Mouse (Mus musculus) MEL (cell line): ENCODE data around the gene Secisbp2. TPM values are rescaled to one million over a fixed set of nuclear protein-coding genes. Genes with fewer than 3 reads are reported as not detected.

ENCODE experiments used
- DNase-seq: peaks from one replicate; pipeline ENCODE4 v3.0.0; 2011; ENCODE audit warnings: low read depth, low spot score
- H3K27ac ChIP-seq: 2 replicates; pipeline ENCODE4 v1.5.1; 2012; ENCODE audit warnings: low read depth, mild to moderate bottlenecking, control low read depth, low read length, moderate library complexity; ENCODE audit not compliant: control insufficient read depth
- H3K27me3 ChIP-seq, 2 experiments: fragments of 150-350 bp in 1 of 2; sonication (generic) in 1 of 2; 2 replicates each; pipeline ENCODE4 v1.6.1; 2012; ENCODE audit warnings: low read length in 2 of 2, mild to moderate bottlenecking in 2 of 2, improper control_type of control experiment in 1 of 2, moderate library complexity in 1 of 2; ENCODE audit not compliant: insufficient read depth in 2 of 2, control insufficient read depth in 1 of 2
- H3K36me3 ChIP-seq, 2 experiments: 2 replicates each; pipeline ENCODE4 v1.6.1; 2012 to 2014; ENCODE audit warnings: low read length in 2 of 2, improper control_type of control experiment in 1 of 2, inconsistent platforms in 1 of 2, mild to moderate bottlenecking in 1 of 2; ENCODE audit not compliant: insufficient read depth in 2 of 2, control insufficient read depth in 1 of 2
- H3K4me1 ChIP-seq, 2 experiments: fragments of 150-350 bp in 1 of 2; sonication (generic) in 1 of 2; 2 replicates each; pipeline ENCODE4 v1.6.1; 2012; ENCODE audit warnings: low read length in 2 of 2, improper control_type of control experiment in 1 of 2, mild to moderate bottlenecking in 1 of 2; ENCODE audit not compliant: insufficient read depth in 2 of 2, control insufficient read depth in 1 of 2
- H3K4me3 ChIP-seq, 2 experiments: fragments of 150-350 bp in 1 of 2; sonication (generic) in 1 of 2; 2 replicates each; pipeline ENCODE4 v1.5.1; 2012; ENCODE audit warnings: low read depth in 2 of 2, low read length in 2 of 2, mild to moderate bottlenecking in 2 of 2, moderate library complexity in 2 of 2, control low read depth in 1 of 2, improper control_type of control experiment in 1 of 2; ENCODE audit not compliant: control insufficient read depth in 1 of 2, insufficient read depth in 1 of 2
- H3K79me2 ChIP-seq: 2 replicates; pipeline ENCODE4 v1.6.1; 2012; ENCODE audit warnings: mild to moderate bottlenecking, low read length, moderate library complexity; ENCODE audit not compliant: control insufficient read depth, poor library complexity, insufficient read depth
- H3K9ac ChIP-seq: 2 replicates; pipeline ENCODE4 v1.6.1; 2012; ENCODE audit warnings: low read depth, mild to moderate bottlenecking, control low read depth, low read length, moderate library complexity; ENCODE audit not compliant: control insufficient read depth, poor library complexity, severe bottlenecking
- H3K9me3 ChIP-seq: fragments of 150-350 bp; sonication (generic); replicated peaks from 2 replicates; pipeline ENCODE4 v1.6.1; 2012; ENCODE audit warnings: mild to moderate bottlenecking, low read length, improper control_type of control experiment, moderate library complexity; ENCODE audit not compliant: insufficient read depth
- BHLHE40 ChIP-seq: IDR thresholded peaks from 2 replicates; pipeline ENCODE4 v1.6.1; 2012; ENCODE audit warnings: low read depth, mild to moderate bottlenecking, inconsistent platforms, low read length, improper control_type of control experiment, borderline replicate concordance
- CHD2 ChIP-seq: IDR thresholded peaks from 2 replicates; pipeline ENCODE4 v1.6.1; 2011; ENCODE audit warnings: low read length, improper control_type of control experiment
- CTCF ChIP-seq, 3 experiments: IDR thresholded peaks in 2 of 3; conservative IDR thresholded peaks in 1 of 3; 2 replicates each; pipeline ENCODE4 v1.5.1; 2011 to 2012; ENCODE audit warnings: low read length in 3 of 3, low read depth in 2 of 3, mild to moderate bottlenecking in 2 of 3, improper control_type of control experiment in 1 of 3, inconsistent platforms in 1 of 3, mixed read lengths in 1 of 3, moderate library complexity in 1 of 3; ENCODE audit not compliant: control insufficient read depth in 1 of 3, insufficient read depth in 1 of 3, poor library complexity in 1 of 3, severe bottlenecking in 1 of 3
- E2F4 ChIP-seq: IDR thresholded peaks from 2 replicates; pipeline ENCODE4 v1.6.1; 2011; ENCODE audit warnings: low read depth, low read length, improper control_type of control experiment, borderline replicate concordance
- ELF1 ChIP-seq: IDR thresholded peaks from 2 replicates; pipeline ENCODE4 v1.6.1; 2014; ENCODE audit warnings: low read depth, mild to moderate bottlenecking, inconsistent platforms, low read length, improper control_type of control experiment, moderate library complexity
- EP300 ChIP-seq, 2 experiments: IDR thresholded peaks; 2 replicates each; pipeline ENCODE4 v1.6.1; 2011; ENCODE audit warnings: improper control_type of control experiment in 2 of 2, low read length in 2 of 2, low read depth in 1 of 2, mild to moderate bottlenecking in 1 of 2
- ETS1 ChIP-seq: IDR thresholded peaks from 2 replicates; pipeline ENCODE4 v1.6.1; 2012; ENCODE audit warnings: low read depth, mild to moderate bottlenecking, inconsistent platforms, low read length, improper control_type of control experiment, moderate library complexity
- GATA1 ChIP-seq: IDR thresholded peaks from 2 replicates; pipeline ENCODE4 v1.6.1; 2011; ENCODE audit warnings: low read depth, low read length, improper control_type of control experiment
- HCFC1 ChIP-seq: IDR thresholded peaks from 2 replicates; pipeline ENCODE4 v1.6.1; 2012; ENCODE audit warnings: low read depth, mild to moderate bottlenecking, inconsistent platforms, low read length, improper control_type of control experiment, moderate library complexity
- JUND ChIP-seq: IDR thresholded peaks from 2 replicates; pipeline ENCODE4 v1.6.1; 2011; ENCODE audit warnings: low read depth, mild to moderate bottlenecking, improper control_type of control experiment, low read length
- KAT2A ChIP-seq: conservative IDR thresholded peaks from 2 replicates; pipeline ENCODE4 v1.6.1; 2012; ENCODE audit warnings: low read depth, low read length, improper control_type of control experiment, inconsistent platforms
- MAFK ChIP-seq: IDR thresholded peaks from 2 replicates; pipeline ENCODE4 v1.6.1; 2011; ENCODE audit warnings: low read depth, mild to moderate bottlenecking, low read length, improper control_type of control experiment, borderline replicate concordance
- MEF2A ChIP-seq: IDR thresholded peaks from 2 replicates; pipeline ENCODE4 v1.6.1; 2014; ENCODE audit warnings: low read depth, mild to moderate bottlenecking, inconsistent platforms, low read length, improper control_type of control experiment; ENCODE audit not compliant: poor library complexity, insufficient replicate concordance, severe bottlenecking; ENCODE audit errors: extremely low read depth
- MXI1 ChIP-seq: IDR thresholded peaks from 2 replicates; pipeline ENCODE4 v1.6.1; 2011; ENCODE audit warnings: mild to moderate bottlenecking, low read depth, low read length, improper control_type of control experiment
- MYB ChIP-seq: IDR thresholded peaks from 2 replicates; pipeline ENCODE4 v1.6.1; 2011; ENCODE audit warnings: mild to moderate bottlenecking, low read depth, low read length, improper control_type of control experiment
- MYC ChIP-seq: IDR thresholded peaks from 2 replicates; pipeline ENCODE4 v1.6.1; 2011; ENCODE audit warnings: low read depth, mild to moderate bottlenecking, low read length, improper control_type of control experiment, moderate library complexity
- NELFE ChIP-seq: IDR thresholded peaks from 2 replicates; pipeline ENCODE4 v1.6.1; 2011; ENCODE audit warnings: low read depth, low read length, improper control_type of control experiment
- NRF1 ChIP-seq: IDR thresholded peaks from 2 replicates; pipeline ENCODE4 v1.6.1; 2014; ENCODE audit warnings: low read depth, mild to moderate bottlenecking, inconsistent platforms, low read length, improper control_type of control experiment, moderate library complexity; ENCODE audit not compliant: poor library complexity, insufficient read depth, severe bottlenecking
- POLR2A ChIP-seq, 2 experiments: IDR thresholded peaks; 2 replicates each; pipeline ENCODE4 v1.6.1; 2011 to 2012; ENCODE audit warnings: low read length in 2 of 2, mild to moderate bottlenecking in 2 of 2, control low read depth in 1 of 2, improper control_type of control experiment in 1 of 2, low read depth in 1 of 2, moderate library complexity in 1 of 2; ENCODE audit not compliant: control insufficient read depth in 1 of 2, insufficient read depth in 1 of 2, poor library complexity in 1 of 2
- POLR2AphosphoS2 ChIP-seq: IDR thresholded peaks from 2 replicates; pipeline ENCODE4 v1.6.1; 2011; ENCODE audit warnings: low read length, improper control_type of control experiment
- POLR2AphosphoS5 ChIP-seq: IDR thresholded peaks from 2 replicates; pipeline ENCODE4 v1.6.1; 2012; ENCODE audit warnings: low read depth, borderline replicate concordance, mild to moderate bottlenecking, inconsistent platforms, low read length, moderate library complexity, mixed read lengths
- RAD21 ChIP-seq: IDR thresholded peaks from 2 replicates; pipeline ENCODE4 v1.6.1; 2011; ENCODE audit warnings: mild to moderate bottlenecking, low read depth, low read length, improper control_type of control experiment
- RCOR1 ChIP-seq: IDR thresholded peaks from 2 replicates; pipeline ENCODE4 v1.6.1; 2012; ENCODE audit warnings: low read depth, mild to moderate bottlenecking, inconsistent platforms, low read length, improper control_type of control experiment
- SIN3A ChIP-seq: IDR thresholded peaks from 2 replicates; pipeline ENCODE4 v1.6.1; 2012; ENCODE audit warnings: low read length, improper control_type of control experiment, inconsistent platforms
- SMC3 ChIP-seq: IDR thresholded peaks from 2 replicates; pipeline ENCODE4 v1.6.1; 2011; ENCODE audit warnings: low read depth, low read length, improper control_type of control experiment
- TAL1 ChIP-seq: IDR thresholded peaks from 2 replicates; pipeline ENCODE4 v1.6.1; 2012; ENCODE audit warnings: mild to moderate bottlenecking, inconsistent platforms, low read length, moderate library complexity, mixed read lengths
- TBP ChIP-seq: IDR thresholded peaks from 2 replicates; pipeline ENCODE4 v1.8.0; 2011; ENCODE audit warnings: low read depth, low read length, improper control_type of control experiment
- TCF12 ChIP-seq: IDR thresholded peaks from 2 replicates; pipeline ENCODE4 v1.6.1; 2014; ENCODE audit warnings: low read depth, mild to moderate bottlenecking, inconsistent platforms, low read length, improper control_type of control experiment, moderate library complexity
- UBTF ChIP-seq: IDR thresholded peaks from 2 replicates; pipeline ENCODE4 v1.6.1; 2012; ENCODE audit warnings: low read depth, mild to moderate bottlenecking, inconsistent platforms, low read length, improper control_type of control experiment, moderate library complexity, borderline replicate concordance; ENCODE audit not compliant: insufficient read depth
- USF1 ChIP-seq: IDR thresholded peaks from 2 replicates; pipeline ENCODE4 v1.6.1; 2014; ENCODE audit warnings: low read depth, mild to moderate bottlenecking, inconsistent platforms, low read length, improper control_type of control experiment, moderate library complexity
- USF2 ChIP-seq, 2 experiments: IDR thresholded peaks; 2 replicates each; pipeline ENCODE4 v1.6.1; 2011 to 2012; ENCODE audit warnings: improper control_type of control experiment in 2 of 2, low read length in 2 of 2, borderline replicate concordance in 1 of 2, inconsistent platforms in 1 of 2, low read depth in 1 of 2, mild to moderate bottlenecking in 1 of 2; ENCODE audit not compliant: insufficient read depth in 1 of 2
- ZC3H11A ChIP-seq: IDR thresholded peaks from 2 replicates; pipeline ENCODE4 v1.6.1; 2012; ENCODE audit warnings: low read depth, mild to moderate bottlenecking, inconsistent platforms, low read length, improper control_type of control experiment
- ZKSCAN1 ChIP-seq: IDR thresholded peaks from 2 replicates; pipeline ENCODE4 v1.6.1; 2012; ENCODE audit warnings: low read depth, mild to moderate bottlenecking, inconsistent platforms, low read length, improper control_type of control experiment, moderate library complexity
- ZNF384 ChIP-seq: IDR thresholded peaks from 2 replicates; pipeline ENCODE4 v1.6.1; 2012; ENCODE audit warnings: low read depth, mild to moderate bottlenecking, inconsistent platforms, low read length, improper control_type of control experiment
- polyA plus RNA-seq, 2 experiments: library from polyadenylated mRNA; stranded (reverse) in 1 of 2; unstranded in 1 of 2; fragments of >175 nt in 1 of 2; fragments of >200 nt in 1 of 2; gene quantifications; 2 replicates each; pipeline versions ENCODE4 v1.2.1 to v1.2.4; 2012; ENCODE audit warnings: low replicate concordance in 2 of 2, low read depth in 1 of 2; ENCODE audit not compliant: insufficient read length in 2 of 2, insufficient read depth in 1 of 2, missing spikeins in 1 of 2
- total RNA-seq: library from RNA; depleted of rRNA; stranded (reverse); fragments of 300-350 nt; gene quantifications from 2 replicates; pipeline ENCODE4 v1.2.3, GENCODE M21; 2012; rRNA removed

Secisbp2 gene
- total RNA-seq (23.4 and 26.0 TPM in 2 replicates), polyA plus RNA-seq (10 to 100 TPM; 28.5 to 76.4 TPM)

GRCm38 (mm10) chr13:51651408-51652064 is at the start of gene Secisbp2:
Gene Secisbp2 (plus strand): TSS chr13:51651697.
- peak; percentile 97 for DNase-seq
- peak within 1 kb of the TSS; percentile 66 to 94 for H3K4me3 ChIP-seq
- peaks cover 53% of the 10 kb centered on the region for H3K79me2 ChIP-seq
- H3K9me3 ChIP-seq, result no peaks in the 10 kb centered on the region
- H3K27me3 ChIP-seq, result no peaks in the 10 kb centered on the region
- peak within 1 kb of the TSS; percentile 90 for H3K27ac ChIP-seq
- peaks cover 0 to 11% of the 10 kb centered on the region in 2 experiments; a peak in 3 of 4 replicates for H3K4me1 ChIP-seq
- H3K9ac ChIP-seq, result peak within 1 kb of the TSS; percentile 99
- peaks cover 10 to 33% of the 10 kb centered on the region in 2 experiments for H3K36me3 ChIP-seq
- TF ChIP-seq ETS1 (peak; percentile 55; the same call in 1 of the 2 replicates), E2F4 (0 out of 2 replicates have a peak, but pooled peaks have one; percentile 21), EP300 (IDR thresholded peaks at IDR 0.05; ENCODE audit: low read depth in 1 of 2, low read length in 2 of 2) (peak in 1 of 2 experiments; percentile 41; a peak in 2 of 4 replicates), JUND (no peak), USF2 (IDR thresholded peaks at IDR 0.05; ENCODE audit: borderline replicate concordance in 1 of 2, insufficient read depth in 1 of 2, low read depth in 1 of 2, low read length in 2 of 2) (no peak), POLR2AphosphoS2 (peak; percentile 99), ELF1 (peak; percentile 100), POLR2A (IDR thresholded peaks at IDR 0.05; ENCODE audit: control insufficient read depth in 1 of 2, insufficient read depth in 1 of 2, low read depth in 1 of 2, low read length in 2 of 2, poor library complexity in 1 of 2) (peak; percentile 77 to 87; a peak in 3 of 4 replicates), ZC3H11A (peak; percentile 43; the same call in 1 of the 2 replicates), KAT2A (peak; percentile 79; the same call in 1 of the 2 replicates), RAD21 (peak; percentile 55), NELFE (peak; percentile 87), HCFC1 (peak; percentile 95), TBP (0 out of 2 replicates have a peak, but pooled peaks have one; percentile 4), ZNF384 (no peak), GATA1 (no peak), MXI1 (peak; percentile 100), ZKSCAN1 (peak; percentile 51; the same call in 1 of the 2 replicates), MYC (peak; percentile 97), TAL1 (no peak), NRF1 (peak; percentile 46; the same call in 1 of the 2 replicates), BHLHE40 (peak; percentile 78), CTCF (IDR thresholded peaks at IDR 0.05 in 2 of 3, conservative IDR thresholded peaks at IDR 0.05 in 1 of 3; ENCODE audit: control insufficient read depth in 1 of 3, insufficient read depth in 1 of 3, low read depth in 2 of 3, low read length in 3 of 3, poor library complexity in 1 of 3, severe bottlenecking in 1 of 3) (peak; percentile 74 to 93 (median 85); a peak in 5 of 6 replicates), MEF2A (no peak), POLR2AphosphoS5 (peak; percentile 87; the same call in 1 of the 2 replicates), RCOR1 (0 out of 2 replicates have a peak, but pooled peaks have one; percentile 30), UBTF (no peak), TCF12 (0 out of 2 replicates have a peak, but pooled peaks have one; percentile 25), CHD2 (no peak), USF1 (peak; percentile 43; the same call in 1 of the 2 replicates), MYB (no peak), MAFK (peak; percentile 16; the same call in 1 of the 2 replicates), SMC3 (peak; percentile 69), SIN3A (peak; percentile 99)
